Mouse (Mus musculus): Measurements from ENCODE around the gene Marc2.

The Marc2 gene

GRCm38 (mm10) chr1:184771202-184771890 is 74.9 kb downstream of the Marc2 start:
- Histone ChIP-seq H3K36me3 (ENCODE audit: control insufficient read depth, insufficient read depth, low read length, poor library complexity, severe bottlenecking) (no peaks in the 10 kb centered on the region), H3K27me3 (ENCODE audit: control insufficient read depth, insufficient read depth, low read length, poor library complexity, severe bottlenecking) (no peaks in the 10 kb centered on the region)
- DNase-seq (ENCODE audit: low read depth, low spot score), result peak; percentile 80

GRCm38 (mm10) chr1:184763866-184764265 is 82.4 kb downstream of the Marc2 start:
- DNase-seq (ENCODE audit: low read depth, low spot score), result no peak
- Histone ChIP-seq H3K36me3 (ENCODE audit: control insufficient read depth, insufficient read depth, low read length, poor library complexity, severe bottlenecking) (no peaks in the 10 kb centered on the region), H3K27me3 (ENCODE audit: control insufficient read depth, insufficient read depth, low read length, poor library complexity, severe bottlenecking) (no peaks in the 10 kb centered on the region)

Measured in splenic B cell, adult 2 months (primary cell).